Mouse (Mus musculus) lung, postnatal 14 days (tissue): Measurements from ENCODE around the gene Olfr849.

Experiments used
- DNase-seq: peaks from one replicate; pipeline ENCODE4 v3.0.0; 2021

The Olfr849 gene

GRCm38 (mm10) chr9:19439966-19440365 is at the start of gene Olfr849:
Olfr849 (plus strand) TSS chr9:19440266.
- DNase-seq, result no peak

GRCm38 (mm10) chr9:19478148-19478547 is 38.1 kb downstream of the Olfr849 start, which contains the start of gene Olfr850:
Olfr850 (minus strand) TSS chr9:19478248.
- DNase-seq, result no peak

- DNase-seq, result no peak
Measured at GRCm38 (mm10) chr9:19492995-19493394, 52.9 kb downstream of the Olfr849 start, which contains the start of gene Olfr851. Olfr851 (plus strand) TSS chr9:19493295.
